Mouse (Mus musculus): Measurements from ENCODE around the gene Pfn1.

DNA sequence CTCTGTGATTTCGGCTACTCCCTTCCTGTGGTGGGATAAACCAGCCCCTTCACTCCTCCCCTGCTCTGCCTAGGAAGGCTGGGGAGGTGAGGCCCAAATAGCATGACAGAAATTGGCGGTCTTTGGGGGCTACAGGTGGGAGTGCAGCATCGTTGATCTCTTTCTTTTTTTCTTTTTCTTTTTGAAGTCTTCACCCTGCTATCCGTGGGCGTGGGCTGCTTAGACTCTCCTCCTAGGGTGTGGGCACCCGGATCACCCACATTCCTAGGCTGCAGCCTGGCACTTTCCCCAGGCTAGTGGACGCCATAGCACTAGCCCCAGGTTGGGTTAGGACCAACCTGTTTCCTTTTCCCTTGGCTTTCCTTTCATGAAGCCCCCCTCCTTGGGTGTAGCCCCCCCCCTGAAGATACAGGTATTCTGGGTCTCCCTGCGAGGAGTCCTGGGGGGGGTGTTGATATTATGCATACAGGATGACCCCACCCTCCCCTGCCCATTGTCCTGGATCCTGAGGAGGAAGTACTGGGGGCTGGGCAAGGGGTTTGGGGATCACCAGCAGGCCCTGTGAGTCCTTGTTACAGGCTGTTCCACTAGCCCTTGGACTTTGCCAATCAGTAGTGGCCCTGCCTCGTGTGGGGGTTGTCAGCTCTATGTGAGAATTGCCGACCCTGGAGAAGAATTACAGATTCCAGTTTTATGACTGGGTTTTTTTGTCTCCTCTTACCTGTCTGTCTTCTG, 46.9 kb upstream of the Pfn1 start:
- TF ChIP-seq CTCF (IDR thresholded peaks at IDR 0.05; ENCODE audit: low read depth) (no peak), EP300 (IDR thresholded peaks at IDR 0.05; ENCODE audit: low read depth) (no peak)

Measured in heart, postnatal 0 days (tissue).